Comparison of ENCODE assay signal across 31 mouse cellular contexts in the genomic region with DNA sequence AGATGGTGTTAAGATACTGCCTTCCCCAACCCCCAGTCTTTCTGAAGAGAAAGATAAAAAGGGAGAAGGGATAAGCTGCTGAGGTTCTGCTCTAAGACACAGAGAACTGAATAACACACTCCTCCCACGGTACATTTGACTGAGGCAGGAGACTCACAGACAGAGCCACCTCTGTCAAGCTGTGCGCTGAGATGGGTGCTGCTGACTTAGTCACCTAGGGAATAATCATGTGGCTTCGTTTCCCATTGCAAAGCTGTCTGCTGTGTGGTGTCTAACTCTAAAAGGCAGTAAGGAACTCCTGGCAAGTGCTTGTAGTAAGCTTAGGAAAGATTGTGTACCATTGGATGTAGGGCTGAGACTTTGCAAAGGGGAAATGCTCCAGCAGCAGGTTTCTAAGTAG.
A peak's percentile ranks its signal among the peaks of the same experiment; 100 is the strongest.
DNase-seq lines count a peak whose midpoint lies in the region; ATAC-seq lines count a peak whose summit lies in the region.
"Had no signal": no experiment of that assay in that cellular context is flagged by ENCODE, and none has a peak within 500 bp of the region (broad histone marks: within the 10 kb centered on the region; RNA-seq: fewer than 3 reads in every experiment).

No protein-coding gene starts in this region.

- H3K4me1 ChIP-seq in lung, embryonic 16.5 days (replicated peaks; ENCODE audit: control insufficient read depth, insufficient read depth, low read length): peaks cover 6% of the 10 kb centered on the region; the same call in 1 of the 2 replicates
- H3K4me1 ChIP-seq: megakaryocyte, embryonic 14.5 days had no signal

- H3K9me3 ChIP-seq in lung, embryonic 16.5 days (ENCODE audit: control insufficient read depth, low read length): no peaks in the 10 kb centered on the region
- H3K9me3 ChIP-seq: forebrain, embryonic 10.5 days; G1E; heart, embryonic 10.5 days; limb, embryonic 12.5 days; midbrain, embryonic 13.5 days; neural tube, embryonic 12.5 days had no signal

- H3K36me3 ChIP-seq in lung, embryonic 16.5 days (ENCODE audit: control insufficient read depth, insufficient read depth, low read length): no peaks in the 10 kb centered on the region
- H3K36me3 ChIP-seq: forebrain, embryonic 10.5 days; G1E; heart, embryonic 10.5 days; limb, embryonic 12.5 days; midbrain, embryonic 13.5 days; neural tube, embryonic 12.5 days had no signal

- no peak overlapping the region for H3K4me3 ChIP-seq in lung, embryonic 16.5 days (ENCODE audit: low read length)
- H3K4me3 ChIP-seq: forebrain, embryonic 10.5 days; heart, embryonic 10.5 days; limb, embryonic 12.5 days; megakaryocyte, embryonic 14.5 days; midbrain, embryonic 13.5 days; neural tube, embryonic 12.5 days had no signal

- 0 out of 2 replicates have a peak overlapping the region, but pooled peaks have one; percentile 28 for H3K27ac ChIP-seq in lung, embryonic 16.5 days (ENCODE audit: low read length)
- H3K27ac ChIP-seq: forebrain, embryonic 10.5 days; heart, embryonic 10.5 days; hindbrain, embryonic 14.5 days; limb, embryonic 12.5 days; midbrain, embryonic 13.5 days; neural tube, embryonic 12.5 days had no signal

- no peak overlapping the region for H3K9ac ChIP-seq in lung, embryonic 16.5 days (ENCODE audit: low read length)
- H3K9ac ChIP-seq: hindbrain, embryonic 14.5 days; limb, embryonic 12.5 days; liver, postnatal 0 days; midbrain, embryonic 13.5 days; neural tube, embryonic 12.5 days had no signal

- 73% methylated on average over 3 of the region's 3 CpGs for WGBS in lung, embryonic 16.5 days

- no peaks in the 10 kb centered on the region for H3K27me3 ChIP-seq in lung, embryonic 16.5 days (ENCODE audit: control insufficient read depth, insufficient read depth, low read depth, low read length)
- H3K27me3 ChIP-seq: CH12.LX; limb, embryonic 12.5 days; megakaryocyte, embryonic 14.5 days; midbrain, embryonic 13.5 days; neural tube, embryonic 12.5 days; Patski had no signal

- no peak overlapping the region for H3K4me2 ChIP-seq in lung, embryonic 16.5 days (ENCODE audit: low read depth, low read length)
- H3K4me2 ChIP-seq: hindbrain, embryonic 14.5 days; limb, embryonic 12.5 days; liver, embryonic 11.5 days; midbrain, embryonic 13.5 days; neural tube, embryonic 12.5 days had no signal

- no peak for ATAC-seq in lung, embryonic 16.5 days (ENCODE audit: low read depth)
- ATAC-seq: forebrain, embryonic 16.5 days; inflammation-experienced regulatory T-cells, adult 6 months; liver, postnatal 0 days; midbrain, embryonic 13.5 days; Patski had no signal

- peak; percentile 17 to 18 for DNase-seq in layer of hippocampus, adult 8-10 months (ENCODE audit: low spot score in 2 of 2)
- no peak for DNase-seq in layer of hippocampus, postnatal 36 days
- DNase-seq in lung, postnatal 4 days: no peak
- DNase-seq in frontal cortex, postnatal 36 days (ENCODE audit: low spot score in 2 of 2): peak; percentile 43 to 67
- peak; percentile 55 to 64 for DNase-seq in right cerebral cortex, postnatal 36 days (ENCODE audit: low spot score in 2 of 2)
- DNase-seq in adrenal gland, adult 18-20 months (ENCODE audit: low spot score in 2 of 2): no peak
- DNase-seq: adrenal gland, adult 2 months; B cell, adult 2 months; cerebellum, adult 11-12 months; cerebellum, postnatal 10 days; gastrocnemius, postnatal 10 days; heart, postnatal 4 days; kidney, adult 18-20 months; liver, postnatal 0 days; lung, postnatal 14 days; retina, postnatal 1 day; thymus, postnatal 36 days had no signal

Comparison
In these comparisons a context has a peak if more than half of its experiments do, and no peak if none do; other contexts are left out.
1. DNase-seq: peak in layer of hippocampus, adult 8-10 months (2 of 2), frontal cortex, postnatal 36 days (2 of 2) and right cerebral cortex, postnatal 36 days (2 of 2); none in layer of hippocampus, postnatal 36 days (0 of 2), lung, postnatal 4 days (0 of 2) and adrenal gland, adult 18-20 months (0 of 2).